Mouse (Mus musculus): Measurements from ENCODE around the gene Clnk. TPM values are rescaled to one million over a fixed set of nuclear protein-coding genes. Genes with fewer than 3 reads are reported as not detected.

Gene Clnk
- polyA plus RNA-seq, 1 experiment: 0.27 TPM

GRCm38 (mm10) chr5:38780631-38781030 lies 96.0 kb downstream of the Clnk start:
- Histone ChIP-seq H3K4me1 (replicated peaks; ENCODE audit: control insufficient read depth, insufficient read depth, low read length) (no peaks in the 10 kb centered on the region), H3K27me3 (ENCODE audit: control insufficient read depth, insufficient read depth, low read length) (no peaks in the 10 kb centered on the region), H3K4me3 (ENCODE audit: control insufficient read depth, insufficient read depth, low read length) (no peak overlapping the region), H3K27ac (ENCODE audit: control insufficient read depth, insufficient read depth, low read length) (no peak overlapping the region), H3K36me3 (ENCODE audit: control insufficient read depth, insufficient read depth, low read length) (no peaks in the 10 kb centered on the region)
- no peak for DNase-seq
- WGBS: 92% methylated on average over 8 of the region's 8 CpGs
- TF ChIP-seq CTCF (IDR thresholded peaks at IDR 0.05; ENCODE audit: borderline replicate concordance, control insufficient read depth, extremely low read depth, insufficient read depth, low read length, poor library complexity): no peak
- no peak for TF ChIP-seq POLR2A (IDR thresholded peaks at IDR 0.05; ENCODE audit: control insufficient read depth, extremely low read depth, insufficient read depth, low read length, poor library complexity)

DNA sequence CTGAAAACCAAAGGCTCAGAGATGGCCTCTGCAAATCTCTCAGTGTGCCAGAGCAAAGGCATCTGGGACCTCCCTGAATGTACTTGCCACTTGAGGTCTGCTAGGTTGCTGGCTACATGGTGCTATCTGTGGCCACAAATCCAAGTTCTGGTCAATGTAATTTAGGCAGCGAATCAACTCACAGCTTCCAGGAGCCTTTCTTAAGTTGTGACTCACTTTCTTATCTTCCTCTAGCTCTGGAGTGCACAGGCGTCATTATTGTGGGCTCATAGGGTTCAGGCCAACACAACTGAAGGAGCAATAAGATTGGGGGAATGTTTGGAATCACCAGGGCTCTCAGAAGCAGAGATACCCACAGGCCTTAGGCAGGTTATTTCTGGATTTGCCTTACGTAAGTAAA lies 96.6 kb downstream of the Clnk start:
- H3K4me3 ChIP-seq (ENCODE audit: control insufficient read depth, insufficient read depth, low read length): no peak overlapping the region
- H3K4me1 ChIP-seq (replicated peaks; ENCODE audit: control insufficient read depth, insufficient read depth, low read length): no peaks in the 10 kb centered on the region
- no peak for TF ChIP-seq CTCF (IDR thresholded peaks at IDR 0.05; ENCODE audit: borderline replicate concordance, control insufficient read depth, extremely low read depth, insufficient read depth, low read length, poor library complexity)
- no peak for TF ChIP-seq POLR2A (IDR thresholded peaks at IDR 0.05; ENCODE audit: control insufficient read depth, extremely low read depth, insufficient read depth, low read length, poor library complexity)
- DNase-seq: no peak
- 93% methylated on average over 3 of the region's 3 CpGs for WGBS
- no peaks in the 10 kb centered on the region for H3K27me3 ChIP-seq (ENCODE audit: control insufficient read depth, insufficient read depth, low read length)
- H3K36me3 ChIP-seq (ENCODE audit: control insufficient read depth, insufficient read depth, low read length): no peaks in the 10 kb centered on the region
- no peak overlapping the region for H3K27ac ChIP-seq (ENCODE audit: control insufficient read depth, insufficient read depth, low read length)

- WGBS: 91% methylated on average over 10 of the region's 10 CpGs
- Histone ChIP-seq H3K27me3 (ENCODE audit: control insufficient read depth, insufficient read depth, low read length) (no peaks in the 10 kb centered on the region), H3K36me3 (ENCODE audit: control insufficient read depth, insufficient read depth, low read length) (no peaks in the 10 kb centered on the region), H3K27ac (ENCODE audit: control insufficient read depth, insufficient read depth, low read length) (no peak overlapping the region), H3K4me3 (ENCODE audit: control insufficient read depth, insufficient read depth, low read length) (no peak overlapping the region), H3K4me1 (replicated peaks; ENCODE audit: control insufficient read depth, insufficient read depth, low read length) (no peaks in the 10 kb centered on the region)
- TF ChIP-seq CTCF (IDR thresholded peaks at IDR 0.05; ENCODE audit: borderline replicate concordance, control insufficient read depth, extremely low read depth, insufficient read depth, low read length, poor library complexity) (no peak), POLR2A (IDR thresholded peaks at IDR 0.05; ENCODE audit: control insufficient read depth, extremely low read depth, insufficient read depth, low read length, poor library complexity) (no peak)
- no peak for DNase-seq
Measured at GRCm38 (mm10) chr5:38775500-38775899, 101.1 kb downstream of the Clnk start.

GRCm38 (mm10) chr5:38754950-38755349 lies 121.7 kb downstream of the Clnk start:
- 26% methylated on average over 3 of the region's 3 CpGs for WGBS
- Histone ChIP-seq H3K36me3 (ENCODE audit: control insufficient read depth, insufficient read depth, low read length) (no peaks in the 10 kb centered on the region), H3K27me3 (ENCODE audit: control insufficient read depth, insufficient read depth, low read length) (no peaks in the 10 kb centered on the region), H3K4me3 (ENCODE audit: control insufficient read depth, insufficient read depth, low read length) (no peak overlapping the region), H3K27ac (ENCODE audit: control insufficient read depth, insufficient read depth, low read length) (no peak overlapping the region), H3K4me1 (replicated peaks; ENCODE audit: control insufficient read depth, insufficient read depth, low read length) (no peaks in the 10 kb centered on the region)
- peak; percentile 44 for DNase-seq
- TF ChIP-seq POLR2A (IDR thresholded peaks at IDR 0.05; ENCODE audit: control insufficient read depth, extremely low read depth, insufficient read depth, low read length, poor library complexity): no peak
- peak; percentile 63; the same call in 1 of the 2 replicates for TF ChIP-seq CTCF (IDR thresholded peaks at IDR 0.05; ENCODE audit: borderline replicate concordance, control insufficient read depth, extremely low read depth, insufficient read depth, low read length, poor library complexity)

GRCm38 (mm10) chr5:38752749-38753148 lies 123.9 kb downstream of the Clnk start:
- no peak overlapping the region for H3K27ac ChIP-seq (ENCODE audit: control insufficient read depth, insufficient read depth, low read length)
- 70% methylated on average over 4 of the region's 4 CpGs for WGBS
- H3K27me3 ChIP-seq (ENCODE audit: control insufficient read depth, insufficient read depth, low read length): no peaks in the 10 kb centered on the region
- no peak overlapping the region for H3K4me3 ChIP-seq (ENCODE audit: control insufficient read depth, insufficient read depth, low read length)
- DNase-seq: no peak
- TF ChIP-seq POLR2A (IDR thresholded peaks at IDR 0.05; ENCODE audit: control insufficient read depth, extremely low read depth, insufficient read depth, low read length, poor library complexity): no peak
- TF ChIP-seq CTCF (IDR thresholded peaks at IDR 0.05; ENCODE audit: borderline replicate concordance, control insufficient read depth, extremely low read depth, insufficient read depth, low read length, poor library complexity): no peak
- no peaks in the 10 kb centered on the region for H3K4me1 ChIP-seq (replicated peaks; ENCODE audit: control insufficient read depth, insufficient read depth, low read length)
- no peaks in the 10 kb centered on the region for H3K36me3 ChIP-seq (ENCODE audit: control insufficient read depth, insufficient read depth, low read length)

DNA sequence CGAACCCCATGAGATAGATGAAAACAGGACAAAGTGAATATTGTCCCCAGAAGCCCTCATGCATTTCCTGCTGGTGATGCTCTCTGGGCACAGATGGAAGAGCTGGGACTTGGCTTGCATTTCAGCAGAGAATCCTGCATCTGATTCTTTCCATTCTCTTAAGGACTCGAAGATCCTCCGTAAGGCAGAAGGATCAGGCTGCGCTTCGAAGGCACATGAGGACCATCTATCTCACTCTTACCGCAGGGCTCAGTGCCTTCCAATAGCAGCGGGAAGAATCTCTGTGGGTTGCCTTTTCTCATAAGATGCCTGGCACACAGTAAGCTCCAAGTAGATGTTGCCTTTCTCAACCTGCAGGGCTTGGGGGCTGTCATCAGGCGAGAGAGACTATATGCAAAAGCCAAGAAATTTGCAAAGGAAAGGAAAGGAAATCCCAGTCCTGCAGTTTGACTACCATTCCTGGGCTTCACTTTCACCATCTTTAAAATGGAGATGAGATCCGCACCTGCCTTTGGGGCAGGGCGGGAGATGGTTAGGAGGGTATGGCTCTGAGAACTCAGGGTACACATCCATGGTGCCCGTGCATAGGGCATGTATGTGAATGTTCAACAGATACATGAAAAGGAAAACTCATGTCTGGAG lies 167.6 kb downstream of the Clnk start:
- no peaks in the 10 kb centered on the region for H3K4me1 ChIP-seq (replicated peaks; ENCODE audit: control insufficient read depth, insufficient read depth, low read length)
- TF ChIP-seq CTCF (IDR thresholded peaks at IDR 0.05; ENCODE audit: borderline replicate concordance, control insufficient read depth, extremely low read depth, insufficient read depth, low read length, poor library complexity): no peak
- no peak for TF ChIP-seq POLR2A (IDR thresholded peaks at IDR 0.05; ENCODE audit: control insufficient read depth, extremely low read depth, insufficient read depth, low read length, poor library complexity)
- 95% methylated on average over 11 of the region's 11 CpGs for WGBS
- no peak for DNase-seq
- no peak overlapping the region for H3K27ac ChIP-seq (ENCODE audit: control insufficient read depth, insufficient read depth, low read length)
- no peak overlapping the region for H3K4me3 ChIP-seq (ENCODE audit: control insufficient read depth, insufficient read depth, low read length)
- H3K36me3 ChIP-seq (ENCODE audit: control insufficient read depth, insufficient read depth, low read length): no peaks in the 10 kb centered on the region
- no peaks in the 10 kb centered on the region for H3K27me3 ChIP-seq (ENCODE audit: control insufficient read depth, insufficient read depth, low read length)
